Mouse (Mus musculus) fibroblast of lung, adult 2 months (primary cell): ENCODE results near the gene Wnt9b.
"Not testable (repeated sequence)": the region's sequence is repeated elsewhere in the genome, so short reads cannot be mapped to it uniquely, and the experiment has no call there.

Experiments
- DNase-seq: peaks from one replicate; pipeline ENCODE4 v3.0.0-alpha.2; 2011; ENCODE audit warnings: low read depth

Gene Wnt9b

GRCm38 (mm10) chr11:103749306-103750089, at the start of gene Wnt9b:
Wnt9b (minus strand) TSS chr11:103749821.
- no peak for DNase-seq

GRCm38 (mm10) chr11:103789951-103790350, 40.3 kb upstream of the Wnt9b start:
- no peak for DNase-seq

- DNase-seq: no peak
Measured at GRCm38 (mm10) chr11:103780152-103780551, 30.5 kb upstream of the Wnt9b start.

GRCm38 (mm10) chr11:103774228-103774530, 24.6 kb upstream of the Wnt9b start:
- no peak for DNase-seq

GRCm38 (mm10) chr11:103773387-103774227, 24.0 kb upstream of the Wnt9b start, which contains the start of gene Wnt3:
Wnt3 (plus strand) TSS chr11:103774150.
- no peak for DNase-seq

GRCm38 (mm10) chr11:103772505-103773386, 23.1 kb upstream of the Wnt9b start:
- no peak for DNase-seq

- no peak for DNase-seq
Measured at GRCm38 (mm10) chr11:103771160-103771817, 21.7 kb upstream of the Wnt9b start.

- no peak for DNase-seq
Measured at GRCm38 (mm10) chr11:103765556-103766011, 16.0 kb upstream of the Wnt9b start.

- no peak for DNase-seq
Measured at GRCm38 (mm10) chr11:103764601-103765000, 15.0 kb upstream of the Wnt9b start.

GRCm38 (mm10) chr11:103763410-103764163, 14.0 kb upstream of the Wnt9b start:
- no peak for DNase-seq

GRCm38 (mm10) chr11:103760891-103761290, 11.3 kb upstream of the Wnt9b start:
- not testable (repeated sequence) for DNase-seq

- DNase-seq: no peak
Measured at GRCm38 (mm10) chr11:103760101-103760500, 10.5 kb upstream of the Wnt9b start.

- no peak for DNase-seq
Measured at GRCm38 (mm10) chr11:103758706-103759105, 9.1 kb upstream of the Wnt9b start.

- no peak for DNase-seq
Measured at GRCm38 (mm10) chr11:103758054-103758453, 8.4 kb upstream of the Wnt9b start.

- no peak for DNase-seq
Measured at GRCm38 (mm10) chr11:103750612-103751011, 991 bp upstream of the Wnt9b start.

- no peak for DNase-seq
Measured at GRCm38 (mm10) chr11:103735046-103735781, 14.4 kb downstream of the Wnt9b start.

GRCm38 (mm10) chr11:103734411-103735045, 15.1 kb downstream of the Wnt9b start:
- DNase-seq: no peak

GRCm38 (mm10) chr11:103733961-103734360, 15.7 kb downstream of the Wnt9b start:
- no peak for DNase-seq

- DNase-seq: no peak
Measured at GRCm38 (mm10) chr11:103733069-103733468, 16.6 kb downstream of the Wnt9b start.

- no peak for DNase-seq
Measured at GRCm38 (mm10) chr11:103732306-103732705, 17.3 kb downstream of the Wnt9b start.
